Mouse (Mus musculus): ENCODE measurements around the gene Rps6ka2.
A peak's percentile ranks its signal among the peaks of the same experiment; 100 is the strongest.

The Rps6ka2 gene

GRCm38 (mm10) chr17:7219044-7219718 lies 49.3 kb downstream of the Rps6ka2 start:
- no peak for DNase-seq (ENCODE audit: low read depth, low spot score)

- no peak for DNase-seq (ENCODE audit: low read depth, low spot score)
These were observed 51.4 kb downstream of the Rps6ka2 start for GRCm38 (mm10) chr17:7221310-7221709.

GRCm38 (mm10) chr17:7222198-7222597 lies 52.3 kb downstream of the Rps6ka2 start:
- DNase-seq (ENCODE audit: low read depth, low spot score) = no peak

DNA sequence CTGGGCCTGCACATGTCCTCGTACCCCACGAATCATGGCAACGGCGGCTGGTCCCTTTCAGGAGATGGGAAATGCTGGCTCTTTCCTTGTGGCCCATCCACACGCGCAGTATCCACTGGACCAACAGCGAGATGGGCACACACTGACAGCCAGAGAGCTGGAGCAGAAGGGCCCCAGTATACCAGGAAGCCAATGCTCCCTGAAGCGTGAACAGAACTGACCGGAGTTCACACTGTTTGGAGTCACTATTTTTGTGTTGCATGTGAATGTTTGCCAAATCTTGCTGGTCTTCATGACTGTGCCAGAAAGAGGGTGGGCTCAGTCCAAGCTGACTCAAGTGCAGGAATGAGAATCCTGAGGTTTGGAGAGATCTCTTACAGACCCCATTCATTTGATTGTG lies 58.6 kb downstream of the Rps6ka2 start:
- DNase-seq (ENCODE audit: low read depth, low spot score) = no peak

- no peak for DNase-seq (ENCODE audit: low read depth, low spot score)
These were observed 61.4 kb downstream of the Rps6ka2 start for GRCm38 (mm10) chr17:7231312-7231711.

GRCm38 (mm10) chr17:7231790-7232189 lies 61.9 kb downstream of the Rps6ka2 start:
- DNase-seq (ENCODE audit: low read depth, low spot score) = no peak

DNA sequence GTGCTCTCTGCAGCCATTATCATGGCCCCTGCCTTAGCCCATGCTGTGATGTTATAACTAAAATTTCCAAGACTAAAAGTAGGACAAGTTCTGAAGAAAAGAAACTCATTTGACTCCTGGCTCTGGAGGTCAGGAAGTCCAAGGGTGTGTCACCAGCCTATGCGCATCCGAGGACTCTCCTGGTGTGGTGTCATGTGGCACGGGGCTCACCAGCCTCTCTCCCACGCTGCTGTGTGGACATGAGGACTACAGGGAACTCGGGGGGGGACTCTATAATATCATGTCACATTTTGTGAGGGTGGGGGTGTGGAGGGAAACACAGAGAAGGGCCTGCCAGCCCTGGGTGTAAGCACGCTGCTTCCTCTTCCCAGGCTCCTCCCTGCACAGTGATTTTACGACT lies 62.5 kb downstream of the Rps6ka2 start:
- no peak for DNase-seq (ENCODE audit: low read depth, low spot score)

DNA sequence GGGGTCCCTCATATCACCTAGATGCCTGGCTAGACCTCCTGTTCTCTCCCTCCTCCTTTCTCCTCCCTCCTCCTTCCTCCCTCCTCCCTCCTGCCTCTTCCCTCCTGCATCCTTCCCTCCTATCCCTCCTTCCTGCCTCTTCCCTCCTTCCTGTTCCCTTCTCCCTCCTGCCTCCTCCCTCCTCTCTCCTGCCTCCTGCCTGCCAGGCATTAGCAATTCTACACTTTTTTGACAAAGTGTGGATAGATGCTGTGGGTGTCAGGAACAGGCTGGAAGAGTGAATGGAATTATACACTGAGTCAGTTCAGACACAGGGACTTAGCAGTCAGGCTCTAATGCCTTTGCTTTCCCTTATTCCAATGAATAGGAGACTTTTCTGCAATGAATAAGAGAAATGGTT lies 63.3 kb downstream of the Rps6ka2 start:
- peak; percentile 80 for DNase-seq (ENCODE audit: low read depth, low spot score)

GRCm38 (mm10) chr17:7237706-7238105 lies 67.8 kb downstream of the Rps6ka2 start:
- DNase-seq (ENCODE audit: low read depth, low spot score) = no peak

DNA sequence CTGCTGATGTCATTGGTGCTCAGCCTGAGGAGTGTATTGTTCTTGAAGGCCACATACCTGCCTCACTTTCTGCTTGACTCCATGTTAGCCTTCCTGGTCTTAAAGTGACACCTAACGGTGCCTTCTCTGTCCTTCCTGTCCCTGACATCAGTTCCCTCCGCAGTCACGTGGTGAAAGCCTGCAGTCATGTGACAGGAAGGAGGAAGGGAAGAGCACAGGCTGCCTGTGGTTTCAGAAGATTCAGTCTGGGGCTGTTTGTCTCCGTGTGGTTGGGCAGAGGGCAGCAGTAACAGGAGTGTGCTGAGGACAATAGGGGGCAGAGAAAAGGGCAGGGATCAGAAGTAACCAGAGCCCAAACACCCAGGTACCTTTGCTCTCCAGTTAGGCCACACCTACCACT lies 68.9 kb downstream of the Rps6ka2 start:
- no peak for DNase-seq (ENCODE audit: low read depth, low spot score)

DNA sequence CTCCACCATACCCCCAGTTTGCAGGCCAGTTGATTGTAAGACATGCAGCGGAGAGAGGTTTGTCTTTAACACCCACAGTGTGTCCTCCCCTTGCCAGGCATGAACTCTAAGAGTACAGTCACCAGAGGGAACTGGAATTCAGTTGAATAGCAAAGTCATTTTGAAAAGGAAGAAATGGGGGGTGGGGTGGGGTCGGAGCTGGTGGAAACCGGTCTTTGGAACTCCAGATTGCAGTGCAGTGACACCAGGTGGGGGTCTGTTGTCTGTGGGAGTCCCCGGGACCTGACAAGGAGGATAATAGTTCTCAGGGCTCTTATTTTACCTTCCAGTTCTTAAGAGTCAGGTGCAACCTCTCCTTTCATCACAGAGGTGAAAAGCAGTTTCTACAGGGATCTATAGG lies 70.6 kb downstream of the Rps6ka2 start:
- no peak for DNase-seq (ENCODE audit: low read depth, low spot score)

DNA sequence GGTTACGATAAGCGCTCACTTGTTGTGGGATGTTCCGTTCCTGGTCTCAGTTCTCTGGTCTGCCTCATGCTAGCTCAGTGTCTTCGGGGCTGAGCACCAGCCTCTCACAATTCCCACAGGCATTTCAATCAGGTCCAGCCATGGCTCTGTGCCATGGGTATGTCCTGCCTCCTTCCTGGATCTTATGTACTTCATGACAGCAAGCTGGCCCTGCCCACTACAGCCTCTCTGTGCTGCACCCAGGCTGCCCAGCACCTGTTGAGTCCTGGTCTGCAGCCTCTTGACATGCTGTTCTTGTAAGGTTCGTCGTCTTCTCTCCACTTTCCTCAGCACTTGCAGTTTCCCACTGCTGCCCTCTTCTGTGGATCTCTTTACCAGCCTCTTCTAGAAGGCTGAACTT lies 75.2 kb downstream of the Rps6ka2 start:
- DNase-seq (ENCODE audit: low read depth, low spot score) = no peak

- DNase-seq (ENCODE audit: low read depth, low spot score) = no peak
These were observed 77.1 kb downstream of the Rps6ka2 start for GRCm38 (mm10) chr17:7246893-7247556.

DNA sequence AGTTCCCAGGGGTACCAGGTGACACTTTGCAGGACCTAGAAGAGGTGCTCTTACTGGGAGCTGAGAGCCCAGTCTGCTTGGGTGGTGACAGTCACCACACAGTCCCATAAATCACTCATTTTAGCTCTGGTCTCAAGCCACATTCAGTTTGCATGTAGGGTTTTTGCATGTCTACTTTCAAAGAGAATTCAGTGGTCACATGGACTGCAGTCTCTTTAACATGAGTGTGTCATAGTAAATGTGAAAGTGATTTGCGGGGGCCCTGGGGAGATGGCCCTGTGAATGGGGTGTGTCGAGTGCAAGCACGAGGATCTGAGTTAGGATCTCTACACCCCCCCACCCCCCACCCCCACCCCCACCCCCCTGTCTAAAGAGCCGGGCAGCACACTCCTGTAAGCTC lies 80.5 kb downstream of the Rps6ka2 start:
- DNase-seq (ENCODE audit: low read depth, low spot score) = no peak

GRCm38 (mm10) chr17:7257208-7257607 lies 87.3 kb downstream of the Rps6ka2 start:
- DNase-seq (ENCODE audit: low read depth, low spot score) = no peak

GRCm38 (mm10) chr17:7258748-7259359 lies 88.9 kb downstream of the Rps6ka2 start:
- DNase-seq (ENCODE audit: low read depth, low spot score) = peak; percentile 44

- DNase-seq (ENCODE audit: low read depth, low spot score) = no peak
These were observed 90.4 kb downstream of the Rps6ka2 start for GRCm38 (mm10) chr17:7260360-7260759.

DNA sequence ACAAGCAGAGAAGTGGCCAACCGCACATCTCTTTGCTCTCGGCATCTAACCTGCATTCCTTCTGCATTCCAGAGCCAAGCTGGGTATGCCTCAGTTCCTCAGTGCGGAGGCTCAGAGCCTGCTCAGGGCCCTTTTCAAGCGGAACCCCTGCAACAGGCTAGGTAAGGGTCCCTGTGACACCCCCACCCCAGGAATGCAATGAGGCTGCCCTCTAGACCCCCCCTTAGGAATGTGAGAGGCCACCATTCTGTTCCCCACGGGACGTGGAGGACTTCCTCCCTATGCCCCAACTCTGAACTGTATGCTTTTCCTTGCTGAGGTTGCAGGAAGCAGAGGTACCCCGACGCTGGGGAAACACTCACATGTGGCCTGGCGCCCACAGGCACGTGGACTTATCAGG lies 92.1 kb downstream of the Rps6ka2 start:
- DNase-seq (ENCODE audit: low read depth, low spot score) = no peak

- no peak for DNase-seq (ENCODE audit: low read depth, low spot score)
These were observed 92.7 kb downstream of the Rps6ka2 start for GRCm38 (mm10) chr17:7262620-7263019.

- no peak for DNase-seq (ENCODE audit: low read depth, low spot score)
These were observed 94.7 kb downstream of the Rps6ka2 start for GRCm38 (mm10) chr17:7264610-7265009.

DNA sequence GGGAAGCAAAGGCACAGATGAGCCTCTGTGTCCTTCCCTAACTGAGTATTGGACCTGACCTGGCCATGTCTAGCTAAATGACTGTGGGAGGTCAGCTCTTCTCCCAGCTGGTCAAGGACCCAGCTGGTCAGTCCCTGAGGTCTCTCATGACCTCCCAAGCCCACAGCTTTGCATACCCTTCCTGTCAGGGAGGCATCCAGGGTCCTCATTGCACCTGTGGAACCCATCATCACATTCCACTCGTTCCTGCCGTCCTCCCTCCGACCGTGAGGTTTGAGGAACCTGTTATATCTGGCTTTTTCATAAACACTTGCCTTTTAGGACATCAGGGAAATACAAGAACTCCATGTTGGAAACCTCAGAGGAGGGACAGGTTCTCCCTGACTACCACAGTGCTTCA lies 95.4 kb downstream of the Rps6ka2 start:
- no peak for DNase-seq (ENCODE audit: low read depth, low spot score)

DNA sequence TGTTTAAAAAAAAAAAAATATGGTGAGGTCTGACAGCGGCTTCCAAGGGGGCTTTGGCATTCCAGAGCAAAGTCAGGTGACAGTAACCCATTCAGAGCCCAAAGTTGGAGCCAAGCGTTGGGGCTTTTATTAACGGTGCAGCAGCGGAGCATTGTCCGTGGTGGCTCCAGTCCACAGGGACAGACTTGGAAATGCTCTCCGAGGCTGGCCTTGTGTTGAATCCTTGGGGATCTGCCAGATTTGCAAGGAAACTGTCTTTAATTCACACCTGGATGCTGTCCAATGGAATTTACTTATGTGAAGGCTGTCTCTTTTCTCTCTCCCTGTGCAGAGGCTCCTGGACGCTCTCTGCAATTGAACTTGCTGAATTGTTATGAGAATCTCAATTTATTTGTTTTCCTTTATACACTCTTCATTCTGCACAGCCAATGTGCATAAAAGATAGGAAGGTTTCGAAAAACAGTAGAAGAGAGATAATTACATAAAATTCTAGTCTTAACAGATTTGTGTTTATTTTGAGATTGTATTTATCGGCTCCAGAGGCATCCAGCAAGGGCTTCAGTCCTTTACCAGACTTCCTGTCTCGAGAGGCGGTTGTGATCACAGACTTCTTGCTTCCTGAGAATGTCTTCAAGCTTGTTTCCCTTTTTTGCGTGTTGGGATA lies 95.9 kb downstream of the Rps6ka2 start:
- DNase-seq (ENCODE audit: low read depth, low spot score) = no peak

DNA sequence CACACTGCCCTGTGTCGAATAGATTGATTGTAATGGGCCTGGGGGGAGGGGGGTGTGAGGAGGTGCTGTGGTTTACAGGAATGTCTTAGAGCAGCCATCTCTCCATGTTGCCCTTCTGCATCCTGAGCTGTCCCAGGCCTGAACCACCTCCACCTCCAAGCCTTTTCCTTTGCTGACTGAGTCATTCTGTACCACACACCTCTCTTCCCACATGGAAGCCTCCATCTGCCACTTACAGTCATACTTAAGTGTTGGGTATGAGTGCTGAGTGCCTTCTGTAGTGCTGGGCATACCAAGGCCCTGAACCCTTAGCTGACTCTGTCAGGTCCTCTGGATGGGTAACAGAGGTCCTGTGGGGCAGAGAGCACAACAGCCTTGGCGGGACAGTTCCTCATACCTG lies 97.9 kb downstream of the Rps6ka2 start:
- DNase-seq (ENCODE audit: low read depth, low spot score) = peak; percentile 55
